Mouse (Mus musculus) megakaryocyte, adult 5-6 weeks (primary cell): ENCODE results near the gene Ass1. TPM values are rescaled to one million over a fixed set of nuclear protein-coding genes. Genes with fewer than 3 reads are reported as not detected.

ENCODE experiments used
- ATAC-seq: 2 replicates; pipeline ENCODE4 v1.8.0; 2016; ENCODE audit warnings: mild to moderate bottlenecking, inconsistent platforms; ENCODE audit not compliant: poor library complexity, severe bottlenecking
- total RNA-seq, 2 experiments: library from RNA; stranded (forward) in 1 of 2; stranded (reverse) in 1 of 2; fragments of 153-499, 151-499 nt in 1 of 2; fragments of 221-1000, 200-1000 nt in 1 of 2; gene quantifications; 2 replicates each; pipeline versions ENCODE4 v1.2.3 to v1.2.4; 2015 to 2017

Ass1 gene
- total RNA-seq, 2 experiments from 2014 or later: 147 to 194 TPM

DNA sequence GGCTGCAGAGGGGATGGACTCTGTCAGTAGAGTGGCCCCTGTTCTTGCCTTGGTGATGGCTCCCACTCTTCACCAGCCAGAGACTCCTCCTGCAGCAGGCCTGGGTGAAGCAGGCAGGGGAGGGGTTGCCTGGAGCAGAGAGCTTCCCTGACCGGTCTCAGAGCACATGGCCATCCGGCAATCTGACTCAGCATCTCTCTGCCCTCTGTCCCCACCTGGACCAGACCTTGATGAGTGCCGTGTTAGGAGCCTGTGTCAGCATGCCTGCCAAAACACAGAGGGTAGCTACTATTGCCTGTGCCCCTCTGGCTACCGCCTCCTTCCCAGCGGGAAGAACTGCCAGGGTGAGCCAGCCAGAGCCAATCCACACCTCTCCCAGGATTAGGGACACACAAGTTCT is 11.5 kb upstream of the Ass1 start:
- no peak for ATAC-seq

DNA sequence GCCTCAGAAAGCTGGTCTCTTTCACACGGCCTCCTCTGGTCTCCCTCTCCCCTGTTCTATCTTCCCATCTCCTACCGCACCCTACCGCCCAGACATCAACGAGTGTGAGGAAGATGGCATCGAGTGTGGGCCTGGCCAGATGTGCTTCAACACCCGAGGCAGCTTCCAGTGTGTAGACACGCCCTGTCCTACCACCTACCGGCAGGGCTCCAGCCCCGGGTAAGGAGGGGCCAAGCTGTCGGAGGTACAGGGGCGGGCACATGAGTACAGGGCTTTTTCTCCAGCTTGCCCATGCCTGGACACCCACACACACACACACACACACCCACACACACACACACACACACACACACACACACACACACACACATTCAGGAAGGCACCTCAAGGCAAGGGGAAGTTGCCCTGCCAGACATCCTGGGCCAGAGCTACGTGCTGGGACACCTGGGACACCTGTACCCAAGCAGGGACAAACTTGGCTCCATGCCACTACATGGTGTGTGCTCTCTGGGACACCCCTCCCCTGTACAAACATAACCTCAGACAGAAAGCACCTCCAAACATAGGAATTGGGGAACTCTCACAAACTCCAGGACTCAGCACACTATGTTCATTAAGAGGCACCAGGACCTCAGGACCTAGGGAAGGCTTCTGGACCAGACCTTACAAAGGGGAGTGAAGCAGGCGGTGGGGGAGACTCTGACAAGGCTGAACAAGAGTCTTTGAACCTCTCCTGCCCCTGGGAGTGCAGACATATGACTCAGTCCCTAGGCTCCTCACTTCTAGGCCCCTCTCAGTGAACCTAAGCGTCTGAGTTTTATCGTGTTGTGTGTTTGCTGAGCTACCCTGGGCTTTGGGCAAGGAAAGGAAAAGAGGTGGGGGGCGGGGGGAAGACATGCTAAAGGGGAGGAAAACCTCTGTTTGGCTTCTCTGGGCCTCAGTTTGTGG is 10.7 kb upstream of the Ass1 start:
- no peak for ATAC-seq

DNA sequence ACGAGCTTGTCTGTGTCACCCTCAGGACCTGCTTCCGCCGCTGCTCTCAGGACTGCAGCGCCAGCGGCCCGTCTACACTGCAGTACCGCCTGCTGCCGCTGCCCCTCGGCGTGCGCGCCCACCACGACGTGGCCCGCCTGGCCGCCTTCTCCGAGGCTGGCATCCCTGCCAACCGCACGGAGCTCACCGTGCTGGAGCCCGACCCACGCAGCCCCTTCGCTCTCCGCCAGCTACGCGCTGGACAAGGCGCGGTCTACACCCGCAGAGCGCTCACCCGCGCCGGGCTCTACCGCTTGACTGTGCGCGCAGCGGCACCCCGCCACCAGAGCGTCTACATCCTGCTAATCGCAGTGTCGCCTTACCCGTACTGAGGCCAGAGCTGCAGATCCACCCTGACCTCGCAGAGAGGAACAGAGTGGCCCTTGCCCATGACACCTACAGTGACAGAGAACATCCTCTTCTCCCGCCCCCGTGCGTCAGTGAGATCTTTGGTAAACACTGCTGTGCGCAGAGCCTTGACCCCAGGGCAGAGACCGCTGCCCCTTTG is 9.9 kb upstream of the Ass1 start:
- ATAC-seq: peak; percentile 62

DNA sequence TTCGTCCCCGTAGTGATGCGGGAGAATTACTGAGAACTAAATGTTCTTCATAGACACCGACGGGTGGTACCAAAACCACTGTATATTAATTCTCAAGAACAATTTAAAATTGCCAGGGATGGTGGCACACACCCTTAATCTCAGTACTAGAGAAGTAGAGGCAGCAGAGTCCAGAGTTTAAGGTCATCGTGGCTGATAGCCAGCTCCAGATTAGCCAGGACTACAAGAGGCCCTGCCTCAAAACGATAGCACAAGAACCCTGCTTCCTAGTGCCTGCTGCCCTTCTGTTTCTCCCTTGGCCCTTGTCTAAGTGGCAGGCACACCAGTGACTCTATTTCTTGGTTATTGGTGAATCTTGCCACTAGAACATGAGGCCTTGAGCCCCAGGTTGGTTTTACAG is 9.1 kb upstream of the Ass1 start:
- no peak for ATAC-seq

DNA sequence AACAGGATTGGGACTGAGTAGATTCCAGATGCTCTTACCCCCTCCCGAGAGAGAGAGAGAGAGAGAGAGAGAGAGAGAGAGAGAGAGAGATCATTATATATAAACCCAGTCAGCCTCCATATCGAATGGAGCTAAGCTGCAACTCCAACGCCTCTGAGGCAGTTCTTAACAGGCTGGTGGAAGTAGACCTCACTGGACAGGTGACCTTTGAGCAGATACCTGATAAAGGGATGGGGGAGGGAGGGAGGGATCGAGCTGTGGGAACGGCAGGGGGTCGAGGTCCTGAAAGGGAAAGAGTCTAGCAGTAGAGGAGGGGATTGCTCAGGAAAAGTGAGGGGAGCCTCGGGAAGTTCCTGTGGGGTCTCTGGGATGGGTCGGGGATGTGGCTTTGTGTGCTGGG is 8.0 kb upstream of the Ass1 start:
- ATAC-seq: no peak

- ATAC-seq: no peak
These were observed 6.8 kb upstream of the Ass1 start for GRCm38 (mm10) chr2:31463253-31463652.

DNA sequence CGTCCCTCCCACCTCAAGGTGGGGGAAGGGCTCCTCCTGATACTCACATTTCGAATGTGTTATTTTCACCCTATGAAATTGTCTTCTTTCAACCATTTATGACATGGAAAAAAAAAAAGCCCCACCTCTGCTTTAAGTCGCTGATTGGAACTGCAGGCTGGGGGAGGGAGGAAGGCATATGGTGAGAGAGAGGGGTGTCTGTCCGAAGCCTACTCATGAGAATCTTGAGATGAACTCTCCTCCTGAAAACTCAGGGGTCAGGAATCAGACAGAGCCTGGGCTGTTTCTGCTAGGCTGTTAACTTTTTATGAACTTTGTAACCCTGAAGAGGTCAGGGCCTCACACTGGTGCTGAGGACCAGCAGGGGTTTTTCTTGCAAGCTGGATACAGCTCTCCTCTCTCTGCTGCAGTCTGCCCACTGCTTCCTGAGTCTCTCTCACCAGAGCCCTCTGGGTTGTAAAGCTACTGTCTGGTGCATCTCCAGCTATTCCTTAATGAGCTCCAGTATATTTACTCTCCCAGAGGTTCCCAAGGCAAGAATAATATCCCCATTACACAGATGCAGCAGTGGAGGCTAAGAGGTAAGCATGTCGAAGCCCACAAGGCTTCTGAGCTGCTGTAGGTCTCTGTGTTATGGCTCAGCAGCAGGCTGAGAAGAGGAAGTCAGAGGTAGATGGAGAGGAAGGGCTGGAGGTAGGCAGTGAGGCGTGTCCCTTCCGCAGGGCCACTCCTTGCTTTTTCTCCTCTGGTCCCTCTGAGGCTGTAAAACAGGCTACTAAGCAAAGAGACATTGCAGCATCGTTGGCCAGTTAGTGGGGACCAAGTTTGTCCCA is 6.1 kb upstream of the Ass1 start:
- ATAC-seq: 0 out of 2 replicates have a peak, but pooled peaks have one; percentile 40

- no peak for ATAC-seq
These were observed 5.5 kb upstream of the Ass1 start for GRCm38 (mm10) chr2:31464529-31464910.

DNA sequence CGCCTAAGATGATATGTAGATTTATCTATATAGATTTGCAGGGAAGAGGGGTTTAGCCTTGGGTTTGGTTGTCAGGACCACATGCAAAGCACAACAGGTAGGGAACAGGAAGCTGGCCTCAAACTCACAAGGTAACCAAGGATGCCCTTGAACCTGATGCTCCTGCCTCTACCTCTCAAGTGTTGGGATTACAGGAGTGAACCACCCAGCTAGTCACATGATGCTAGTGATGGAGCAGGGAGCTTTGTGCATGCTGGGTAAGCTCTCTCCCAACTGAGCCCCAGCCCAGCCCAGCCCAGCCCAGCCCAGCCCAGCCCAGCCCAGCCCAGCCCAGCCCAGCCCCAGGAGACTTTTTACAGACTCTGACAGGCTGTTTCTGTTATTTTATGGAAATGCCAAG is 2.5 kb upstream of the Ass1 start:
- ATAC-seq: no peak

- ATAC-seq: no peak
These were observed 1.1 kb upstream of the Ass1 start for GRCm38 (mm10) chr2:31468857-31469256.

DNA sequence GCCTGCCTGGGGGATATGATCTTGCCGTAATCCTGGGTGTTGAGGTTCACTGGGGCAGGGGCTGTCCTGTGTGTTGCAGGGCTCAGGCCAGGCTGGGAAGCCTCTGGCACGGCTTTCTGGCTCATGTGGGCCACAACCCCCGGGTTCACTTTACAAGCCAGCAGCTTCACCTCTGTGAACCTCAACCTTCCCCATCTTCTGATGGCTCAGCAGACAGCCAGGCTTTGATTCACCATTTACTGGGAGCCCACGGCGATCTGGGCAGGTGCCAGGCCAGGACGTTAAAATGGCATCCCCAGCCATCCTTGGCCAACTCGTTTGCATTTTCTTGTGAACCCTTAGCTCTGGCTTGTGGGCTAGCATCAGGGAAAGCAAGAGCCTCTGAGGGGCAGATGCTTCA is 527 bp upstream of the Ass1 start:
- ATAC-seq: no peak

DNA sequence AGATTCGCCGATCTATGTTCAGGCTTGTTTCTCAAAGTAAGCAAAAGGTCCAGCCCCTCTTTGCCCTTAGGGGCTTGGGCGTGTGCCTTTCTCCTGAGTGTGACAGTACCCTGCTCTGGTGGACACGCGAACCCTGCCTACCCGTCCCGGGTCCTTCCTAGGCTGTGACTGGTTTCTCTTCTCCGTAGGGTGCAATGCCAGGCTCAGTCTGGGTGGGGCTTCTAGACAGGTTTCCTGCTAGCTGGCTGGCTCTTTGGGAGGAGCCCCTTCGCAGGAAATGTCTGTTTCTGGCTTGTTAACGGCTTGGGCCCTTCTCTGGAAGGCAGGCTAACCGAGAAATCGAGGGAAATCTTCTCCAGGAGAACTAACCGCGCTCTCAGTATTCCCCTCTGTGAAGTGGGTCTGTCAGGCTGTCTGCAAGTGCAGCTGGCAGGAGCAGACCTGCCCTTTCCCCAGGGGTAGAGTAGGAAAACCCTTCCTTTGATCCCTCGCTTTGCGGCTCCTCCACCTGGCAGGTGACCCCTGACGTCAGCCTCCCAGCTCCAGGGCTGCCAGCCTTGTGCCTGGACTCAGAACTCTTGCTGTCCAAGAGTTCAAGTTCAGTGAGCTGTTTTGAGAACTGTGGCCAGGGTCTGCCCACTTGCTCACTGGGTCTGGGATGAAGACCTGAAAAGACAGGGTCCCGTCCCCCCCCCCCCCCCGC is 827 bp downstream of the Ass1 start:
- peak; percentile 43 for ATAC-seq

DNA sequence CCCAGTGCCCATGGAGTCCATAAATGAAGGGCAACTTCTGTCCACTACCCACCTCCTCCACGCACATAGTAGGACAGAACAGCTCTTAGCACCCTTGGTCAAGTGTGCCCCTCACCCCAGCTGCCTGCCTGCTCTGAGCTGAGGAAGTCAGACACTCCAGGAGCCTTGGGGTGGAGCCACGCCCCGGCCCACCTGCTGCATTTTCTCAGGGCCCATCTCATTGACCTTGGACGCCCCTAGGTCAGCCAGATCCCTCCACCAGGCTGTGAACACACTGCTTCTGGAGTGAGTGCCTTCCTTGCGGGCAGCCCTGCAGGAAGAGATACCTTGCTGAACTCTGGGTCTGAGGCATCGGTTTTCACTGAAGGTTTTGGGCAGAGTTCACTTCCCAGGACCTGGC is 1.6 kb downstream of the Ass1 start:
- no peak for ATAC-seq

DNA sequence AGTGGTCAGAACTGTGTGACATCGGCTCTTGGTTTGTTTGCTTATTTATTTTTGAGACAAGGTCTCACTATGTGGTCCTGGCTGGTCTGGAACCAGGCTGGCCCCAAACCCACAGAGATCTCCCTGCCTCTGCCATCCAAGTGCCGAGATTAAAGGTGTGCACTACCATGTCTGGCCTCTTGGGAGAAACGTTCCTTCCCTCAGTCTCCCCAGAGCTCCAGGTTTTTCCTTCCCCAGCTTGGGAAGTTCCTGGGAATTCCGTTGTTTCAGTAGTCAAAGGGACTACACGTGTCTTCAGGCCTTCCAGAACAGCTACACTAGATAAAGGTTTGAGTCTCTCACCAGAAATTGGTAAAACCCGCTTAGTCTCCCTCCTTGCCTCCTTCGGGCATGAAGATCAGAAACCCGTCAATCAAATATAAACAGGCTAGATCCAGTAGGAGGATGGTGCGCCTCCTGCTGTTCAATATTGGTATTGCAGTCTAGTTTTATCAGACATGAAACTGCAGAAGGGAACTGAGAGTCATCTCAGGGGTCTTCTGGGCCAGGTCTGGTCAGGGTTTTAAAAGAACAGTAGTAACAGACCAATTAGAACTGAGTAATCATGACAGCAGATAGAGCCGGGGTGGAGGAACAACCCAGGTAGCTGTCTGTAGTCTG is 2.5 kb downstream of the Ass1 start:
- ATAC-seq: peak; percentile 29; the same call in 1 of the 2 replicates

GRCm38 (mm10) chr2:31473941-31474340 is 3.9 kb downstream of the Ass1 start:
- ATAC-seq: no peak

DNA sequence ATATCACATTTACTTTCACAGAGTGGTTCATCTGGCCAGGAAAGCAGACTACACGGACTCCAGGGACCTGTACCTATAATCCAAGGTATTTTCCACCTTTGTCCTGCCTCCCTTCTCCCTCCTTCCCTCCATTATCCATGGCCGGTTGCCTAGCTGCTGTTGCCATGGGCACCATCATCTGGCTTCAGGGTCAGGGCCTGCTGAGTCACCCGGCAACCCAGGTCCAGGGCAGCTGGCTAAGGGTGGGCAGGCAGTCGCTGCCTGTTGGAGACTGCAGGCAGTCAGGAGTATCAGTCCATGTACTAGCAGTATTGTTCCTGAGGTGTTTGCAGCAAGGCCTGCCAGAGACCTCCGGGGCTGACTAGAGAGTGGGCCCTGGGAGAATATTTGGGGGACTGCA is 4.7 kb downstream of the Ass1 start:
- ATAC-seq: no peak

DNA sequence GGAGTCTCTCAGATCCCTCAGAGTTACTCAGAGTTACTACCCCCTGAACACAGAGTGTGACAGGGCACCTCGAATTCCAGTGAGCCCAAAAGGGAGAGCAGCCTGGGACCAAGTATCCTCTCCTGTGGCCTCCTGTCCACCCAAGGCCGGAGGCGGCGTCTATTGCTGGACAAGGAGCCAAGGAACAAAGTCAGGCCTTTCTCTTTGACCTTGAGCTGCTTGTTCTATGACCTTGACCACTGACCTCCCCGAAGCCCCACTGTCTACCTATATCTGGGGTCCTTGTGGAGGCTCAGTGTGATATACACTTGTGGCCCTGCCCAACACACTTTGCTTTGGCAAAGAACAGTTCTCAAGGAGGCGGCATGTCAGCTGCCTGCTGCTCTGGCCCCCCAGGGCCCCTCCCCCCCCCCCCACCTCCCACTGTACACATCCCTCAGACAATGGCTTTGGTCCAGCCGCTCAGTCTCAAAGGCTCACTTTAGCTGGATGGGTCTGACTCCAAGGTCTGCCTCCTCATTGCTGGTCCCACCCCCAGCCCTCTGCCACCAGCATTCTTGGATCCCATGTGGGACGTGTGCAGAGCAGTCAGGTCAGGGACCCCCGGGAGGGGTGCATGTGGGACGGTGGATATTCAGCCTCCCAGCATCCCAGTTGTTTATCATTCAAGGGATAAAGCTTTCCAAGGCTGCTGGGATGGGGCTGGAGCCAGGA is 6.3 kb downstream of the Ass1 start:
- no peak for ATAC-seq

- ATAC-seq: no peak
These were observed 7.5 kb downstream of the Ass1 start for GRCm38 (mm10) chr2:31477234-31478161.
